In genomic region chr7:97313364-97313995, GRCm38 (mm10) we compare ENCODE assay signal across 24 mouse cellular contexts. TPM values are rescaled to one million over a fixed set of nuclear protein-coding genes. Genes with fewer than 3 reads are reported as not detected.
DNase-seq lines count a peak whose midpoint lies in the region; ATAC-seq and TF ChIP-seq lines count a peak whose summit lies in the region.
"Had no signal": no experiment of that assay in that cellular context is flagged by ENCODE, and none has a peak within 500 bp of the region (broad histone marks: within the 10 kb centered on the region; RNA-seq: fewer than 3 reads in every experiment).

No protein-coding gene starts in this region.

- 0 out of 2 replicates have a peak, but pooled peaks cover 1% of the 10 kb centered on the region for H3K9me3 ChIP-seq in kidney, embryonic 14.5 days (ENCODE audit: control insufficient read depth, low read length)
- no peaks in the 10 kb centered on the region for H3K9me3 ChIP-seq in kidney, postnatal 0 days (replicated peaks; ENCODE audit: low read length)
- H3K9me3 ChIP-seq: embryonic facial prominence, embryonic 12.5 days; embryonic facial prominence, embryonic 15.5 days; forebrain, embryonic 13.5 days; heart, embryonic 12.5 days; heart, embryonic 15.5 days; hindbrain, embryonic 10.5 days; hindbrain, embryonic 13.5 days had no signal

- ATAC-seq in kidney, embryonic 14.5 days (ENCODE audit: low FRiP score, low TSS enrichment): peak; percentile 37; the same call in 1 of the 2 replicates
- ATAC-seq in kidney, postnatal 0 days (replicated peaks; ENCODE audit: low FRiP score, low read depth): peak; percentile 55
- ATAC-seq: CD4-positive, CD25-positive, alpha-beta regulatory T cell, adult 4 months; forebrain, embryonic 13.5 days; forebrain, embryonic 16.5 days had no signal

- no peaks in the 10 kb centered on the region for H3K4me1 ChIP-seq in kidney, embryonic 14.5 days (ENCODE audit: control insufficient read depth, insufficient read depth, low read length)
- no peaks in the 10 kb centered on the region for H3K4me1 ChIP-seq in kidney, adult 2 months (ENCODE audit: control insufficient read depth, insufficient read depth, low read length)
- H3K4me1 ChIP-seq in kidney, postnatal 0 days (replicated peaks; ENCODE audit: insufficient read depth, low read length): no peaks in the 10 kb centered on the region
- H3K4me1 ChIP-seq: embryonic facial prominence, embryonic 12.5 days; embryonic facial prominence, embryonic 15.5 days; forebrain, embryonic 13.5 days; heart, embryonic 15.5 days; hindbrain, embryonic 10.5 days; hindbrain, embryonic 13.5 days had no signal

- no peak overlapping the region for H3K27ac ChIP-seq in kidney, embryonic 14.5 days (ENCODE audit: low read depth, low read length)
- H3K27ac ChIP-seq in kidney, adult 2 months (ENCODE audit: insufficient read depth, low read depth, low read length): no peak overlapping the region
- no peak overlapping the region for H3K27ac ChIP-seq in kidney, postnatal 0 days
- H3K27ac ChIP-seq: embryonic facial prominence, embryonic 12.5 days; embryonic facial prominence, embryonic 15.5 days; forebrain, embryonic 13.5 days; heart, embryonic 15.5 days; hindbrain, embryonic 10.5 days; hindbrain, embryonic 13.5 days had no signal

- 51% methylated on average over 7 of the region's 7 CpGs for whole genome bisulfite sequencing in kidney, embryonic 14.5 days
- 44% methylated on average over 7 of the region's 7 CpGs for WGBS in kidney, adult 2 months
- WGBS in kidney, postnatal 0 days: 55% methylated on average over 7 of the region's 7 CpGs

- no peak for DNase-seq in kidney, adult 2 months
- DNase-seq in kidney, postnatal 0 days (ENCODE audit: low spot score): no peak
- DNase-seq in kidney, postnatal 14 days: no peak
- DNase-seq in ovary, postnatal 36 days (ENCODE audit: low spot score): peak; percentile 10
- DNase-seq in ovary, postnatal 10 days (ENCODE audit: low spot score): no peak
- DNase-seq in urinary bladder, adult 2 months (ENCODE audit: low spot score): peak; percentile 14
- DNase-seq in urinary bladder, postnatal 25 days (ENCODE audit: low spot score): no peak
- DNase-seq: adrenal gland, adult 2 months; adrenal gland, postnatal 14 days; cerebellum, adult 11 months; cerebellum, postnatal 25 days; gastrocnemius, postnatal 10 days; heart, postnatal 10 days; heart, postnatal 36 days had no signal

- no peak overlapping the region for H3K4me2 ChIP-seq in kidney, embryonic 14.5 days (replicated peaks; ENCODE audit: low read depth, low read length)
- no peak overlapping the region for H3K4me2 ChIP-seq in kidney, postnatal 0 days (ENCODE audit: low read length)
- H3K4me2 ChIP-seq: embryonic facial prominence, embryonic 12.5 days; embryonic facial prominence, embryonic 15.5 days; forebrain, embryonic 13.5 days; heart, embryonic 12.5 days; heart, embryonic 15.5 days; hindbrain, embryonic 13.5 days had no signal

- TF ChIP-seq CTCF in kidney, adult 2 months (conservative IDR thresholded peaks at IDR 0.05; ENCODE audit: insufficient read depth, insufficient read length, low read depth, low read length): no peak
- TF ChIP-seq CTCF in kidney, postnatal 0 days (IDR thresholded peaks at IDR 0.05; ENCODE audit: low read depth): no peak

- H3K9ac ChIP-seq in kidney, embryonic 14.5 days (ENCODE audit: low read depth, low read length): no peak overlapping the region
- H3K9ac ChIP-seq in kidney, postnatal 0 days (ENCODE audit: low read depth, low read length): no peak overlapping the region
- H3K9ac ChIP-seq: embryonic facial prominence, embryonic 12.5 days; embryonic facial prominence, embryonic 15.5 days; forebrain, embryonic 13.5 days; heart, embryonic 12.5 days; heart, embryonic 15.5 days; hindbrain, embryonic 13.5 days had no signal

- no peak overlapping the region for H3K4me3 ChIP-seq in kidney, embryonic 14.5 days (ENCODE audit: low read length)
- H3K4me3 ChIP-seq in kidney, adult 2 months (ENCODE audit: insufficient read depth, low read depth, low read length): no peak overlapping the region
- H3K4me3 ChIP-seq in kidney, postnatal 0 days (replicated peaks; ENCODE audit: low read depth, low read length): no peak overlapping the region
- H3K4me3 ChIP-seq: embryonic facial prominence, embryonic 12.5 days; embryonic facial prominence, embryonic 15.5 days; forebrain, embryonic 13.5 days; heart, embryonic 12.5 days; heart, embryonic 15.5 days; hindbrain, embryonic 10.5 days; hindbrain, embryonic 13.5 days had no signal

- H3K36me3 ChIP-seq in kidney, embryonic 14.5 days (ENCODE audit: control insufficient read depth, insufficient read depth, low read length): peaks cover 28% of the 10 kb centered on the region; the same call in 1 of the 2 replicates
- no peaks in the 10 kb centered on the region for H3K36me3 ChIP-seq in kidney, adult 2 months (ENCODE audit: control insufficient read depth, insufficient read depth, low read length)
- peaks cover 26% of the 10 kb centered on the region for H3K36me3 ChIP-seq in kidney, postnatal 0 days (ENCODE audit: insufficient read depth, low read length)

- no peak for TF ChIP-seq POLR2A in kidney, adult 2 months (IDR thresholded peaks at IDR 0.05; ENCODE audit: low read depth, low read length)

- H3K27me3 ChIP-seq in kidney, embryonic 14.5 days (ENCODE audit: control insufficient read depth, insufficient read depth, low read length): no peaks in the 10 kb centered on the region
- H3K27me3 ChIP-seq in kidney, adult 2 months (replicated peaks; ENCODE audit: control insufficient read depth, insufficient read depth, low read length): no peaks in the 10 kb centered on the region
- H3K27me3 ChIP-seq in kidney, postnatal 0 days (ENCODE audit: insufficient read depth, low read length): no peaks in the 10 kb centered on the region
- H3K27me3 ChIP-seq: embryonic facial prominence, embryonic 12.5 days; embryonic facial prominence, embryonic 15.5 days; forebrain, embryonic 13.5 days; heart, embryonic 12.5 days; heart, embryonic 15.5 days; hindbrain, embryonic 13.5 days had no signal

RNA-seq across cellular contexts. Expression of gene Usp35, which starts 18.3 kb away (rescaled TPM):
- 1.8 and 2.4 TPM in 2 replicates for polyA plus RNA-seq in kidney, embryonic 14.5 days (2014; fragmentation: Nextera tagmentation; extraction: Ambion mirVana)
- polyA plus RNA-seq in kidney, adult 2 months (2012; rRNA removed): 1.8 and 2.7 TPM in 2 replicates
- polyA plus RNA-seq in kidney, postnatal 0 days (2015; fragmentation: Nextera tagmentation; extraction: Ambion mirVana): 0.91 and 1.1 TPM in 2 replicates
- polyA plus RNA-seq in urinary bladder, adult 2 months (2012; rRNA removed): 7.5 and 9.3 TPM in 2 replicates

RNA-seq across cellular contexts. Expression of gene Kctd21, which starts 18.6 kb away (rescaled TPM):
- polyA plus RNA-seq in kidney, embryonic 14.5 days (2014; fragmentation: Nextera tagmentation; extraction: Ambion mirVana): 2.2 and 4.6 TPM in 2 replicates
- 6.3 and 6.8 TPM in 2 replicates for polyA plus RNA-seq in kidney, adult 2 months (2012; rRNA removed)
- polyA plus RNA-seq in kidney, postnatal 0 days (2015; fragmentation: Nextera tagmentation; extraction: Ambion mirVana): 2.0 and 2.8 TPM in 2 replicates
- polyA plus RNA-seq in urinary bladder, adult 2 months (2012; rRNA removed): 9.2 TPM in 2 replicates

RNA-seq across cellular contexts. Expression of gene Alg8, which starts 57.9 kb away (rescaled TPM):
- 48.5 and 48.8 TPM in 2 replicates for polyA plus RNA-seq in kidney, embryonic 14.5 days (2014; fragmentation: Nextera tagmentation; extraction: Ambion mirVana)
- polyA plus RNA-seq in kidney, adult 2 months (2012; rRNA removed): 9.9 and 10.4 TPM in 2 replicates
- 25.8 and 27.1 TPM in 2 replicates for polyA plus RNA-seq in kidney, postnatal 0 days (2015; fragmentation: Nextera tagmentation; extraction: Ambion mirVana)
- 11.0 and 14.4 TPM in 2 replicates for polyA plus RNA-seq in urinary bladder, adult 2 months (2012; rRNA removed)

Comparison
In these comparisons a context has a peak if more than half of its experiments do, and no peak if none do; other contexts are left out.
1. DNase-seq: peak in ovary, postnatal 36 days (single experiment) and urinary bladder, adult 2 months (single experiment); none in kidney, adult 2 months (single experiment), kidney, postnatal 0 days (single experiment), kidney, postnatal 14 days (single experiment), ovary, postnatal 10 days (single experiment) and urinary bladder, postnatal 25 days (single experiment).